Mouse (Mus musculus): ENCODE measurements around the gene Mical1. TPM values are rescaled to one million over a fixed set of nuclear protein-coding genes. Genes with fewer than 3 reads are reported as not detected.
A peak's percentile ranks its signal among the peaks of the same experiment; 100 is the strongest.

Mical1 gene
- 43.4 and 45.0 TPM in 2 replicates for polyA plus RNA-seq (2016; fragmentation: Nextera tagmentation; extraction: Ambion mirVana)

DNA sequence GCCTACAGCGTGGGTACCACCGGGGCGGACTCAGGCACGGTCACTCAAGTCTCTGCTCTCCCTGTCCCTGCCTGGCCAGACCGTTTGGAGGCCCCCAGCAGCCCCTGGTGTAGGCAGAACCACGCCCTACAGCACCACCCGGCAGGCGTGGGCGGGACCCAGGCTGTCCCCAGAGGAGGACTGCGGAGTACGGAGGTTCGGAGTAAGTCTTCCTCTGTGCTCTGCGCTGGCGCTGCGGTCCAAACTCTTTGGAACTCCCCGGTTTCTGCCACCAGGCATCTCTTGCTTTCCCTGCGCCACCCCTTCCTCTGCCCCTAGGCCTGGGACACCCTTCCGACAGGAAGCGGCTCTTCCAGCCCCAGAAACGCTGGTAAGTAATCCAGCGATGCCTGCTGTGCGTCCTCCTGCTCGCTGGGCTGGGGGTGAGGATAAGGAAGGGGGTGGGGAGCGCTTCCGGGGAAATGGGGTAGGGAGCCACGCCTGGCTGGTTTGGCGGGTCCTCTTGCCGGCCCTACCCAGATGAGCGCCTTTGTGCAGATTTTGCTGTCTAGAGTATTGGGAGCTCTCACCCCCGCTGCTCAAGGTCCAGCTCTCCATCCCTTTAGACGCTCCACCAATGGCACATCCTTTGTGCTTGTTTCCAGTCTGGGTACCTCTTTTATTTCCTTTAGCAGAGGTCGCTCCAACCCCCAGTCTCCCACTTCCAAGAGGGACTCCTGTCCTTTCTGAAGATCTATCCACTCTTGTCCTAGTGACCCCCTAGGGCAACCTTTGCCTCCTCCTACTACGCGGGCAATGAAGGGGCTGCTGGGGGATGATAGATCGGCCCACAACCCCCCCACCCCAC is at the start of gene Mical1:
Gene Mical1, plus strand, starts transcription at position 144 of the 847 bp plus-strand sequence.
- H3K9me3 ChIP-seq, result no peaks in the 10 kb centered on the region
- WGBS, result under 1% methylated on average over 35 of the region's 35 CpGs
- peak within 1 kb of the TSS; percentile 62 for H3K4me3 ChIP-seq
- peaks cover 24% of the 10 kb centered on the region for H3K4me1 ChIP-seq
- peak within 1 kb of the TSS; percentile 82 for H3K27ac ChIP-seq (replicated peaks)
- H3K4me2 ChIP-seq (replicated peaks), result peak within 1 kb of the TSS; percentile 81
- ATAC-seq (ENCODE audit: low FRiP score, low read depth), result peak; percentile 75
- H3K36me3 ChIP-seq, result peaks cover 17% of the 10 kb centered on the region
- peak within 1 kb of the TSS; percentile 77 for H3K9ac ChIP-seq (replicated peaks)
- H3K27me3 ChIP-seq, result peaks cover 3% of the 10 kb centered on the region; the same call in 1 of the 2 replicates

GRCm38 (mm10) chr10:41426368-41426767 is 49.7 kb upstream of the Mical1 start:
- no peak overlapping the region for H3K27ac ChIP-seq (replicated peaks)
- no peaks in the 10 kb centered on the region for H3K27me3 ChIP-seq
- H3K4me1 ChIP-seq, result no peaks in the 10 kb centered on the region
- ATAC-seq (ENCODE audit: low FRiP score, low read depth), result no peak
- 59% methylated on average over 6 of the region's 6 CpGs for WGBS
- no peak overlapping the region for H3K4me2 ChIP-seq (replicated peaks)
- no peaks in the 10 kb centered on the region for H3K36me3 ChIP-seq
- no peak overlapping the region for H3K4me3 ChIP-seq
- no peaks in the 10 kb centered on the region for H3K9me3 ChIP-seq
- H3K9ac ChIP-seq (replicated peaks), result no peak overlapping the region

DNA sequence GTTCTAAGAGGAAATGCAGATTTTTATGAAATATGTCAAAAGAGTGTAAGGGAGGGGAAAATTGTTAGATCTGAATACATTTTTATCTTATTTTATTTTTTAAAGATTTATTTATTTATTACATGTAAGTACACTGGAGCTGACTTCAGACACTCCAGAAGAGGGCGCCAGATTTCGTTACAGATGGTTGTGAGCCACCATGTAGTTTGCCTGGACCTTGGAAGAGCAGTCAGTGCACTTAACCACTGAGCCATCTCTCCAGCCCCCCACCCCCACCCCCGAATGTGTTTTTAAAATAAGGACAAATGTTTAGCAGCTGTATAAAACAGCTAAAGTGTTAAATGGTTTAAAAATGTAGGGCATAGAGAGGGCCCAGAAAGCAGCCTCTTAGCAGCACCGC is 41.5 kb upstream of the Mical1 start:
- Histone ChIP-seq H3K4me1 (no peaks in the 10 kb centered on the region), H3K27ac (replicated peaks) (no peak overlapping the region), H3K9ac (replicated peaks) (no peak overlapping the region), H3K27me3 (peaks cover 13% of the 10 kb centered on the region), H3K4me2 (replicated peaks) (no peak overlapping the region), H3K9me3 (no peaks in the 10 kb centered on the region), H3K4me3 (no peak overlapping the region), H3K36me3 (no peaks in the 10 kb centered on the region)
- 32% methylated on average over 4 of the region's 4 CpGs for WGBS
- no peak for ATAC-seq (ENCODE audit: low FRiP score, low read depth)

DNA sequence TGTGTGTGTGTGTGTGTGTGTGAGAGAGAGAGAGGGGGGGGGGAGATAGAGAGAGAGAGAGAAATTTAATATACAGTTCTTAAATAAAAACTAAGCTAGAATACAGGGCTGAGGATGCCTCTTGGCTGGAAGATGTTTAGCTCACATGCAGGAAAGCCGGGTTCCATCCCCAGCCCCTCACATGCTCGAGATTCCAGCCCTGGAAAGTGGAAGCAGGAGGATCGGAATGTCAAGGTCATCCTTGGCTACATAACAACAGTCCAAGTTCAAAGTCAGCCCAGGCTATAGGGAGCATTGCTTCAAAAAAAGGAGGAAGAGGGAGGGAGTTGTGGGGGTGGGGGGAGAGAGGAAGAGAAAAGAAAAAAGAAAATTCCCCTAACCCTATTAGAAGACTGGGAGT is 41.0 kb upstream of the Mical1 start:
- no peaks in the 10 kb centered on the region for H3K36me3 ChIP-seq
- H3K9me3 ChIP-seq, result no peaks in the 10 kb centered on the region
- H3K9ac ChIP-seq (replicated peaks), result no peak overlapping the region
- ATAC-seq (ENCODE audit: low FRiP score, low read depth), result no peak
- WGBS, result 41% methylated on average over 3 of the region's 3 CpGs
- H3K4me3 ChIP-seq, result no peak overlapping the region
- no peak overlapping the region for H3K4me2 ChIP-seq (replicated peaks)
- no peaks in the 10 kb centered on the region for H3K4me1 ChIP-seq
- peaks cover 13% of the 10 kb centered on the region for H3K27me3 ChIP-seq
- H3K27ac ChIP-seq (replicated peaks), result no peak overlapping the region

DNA sequence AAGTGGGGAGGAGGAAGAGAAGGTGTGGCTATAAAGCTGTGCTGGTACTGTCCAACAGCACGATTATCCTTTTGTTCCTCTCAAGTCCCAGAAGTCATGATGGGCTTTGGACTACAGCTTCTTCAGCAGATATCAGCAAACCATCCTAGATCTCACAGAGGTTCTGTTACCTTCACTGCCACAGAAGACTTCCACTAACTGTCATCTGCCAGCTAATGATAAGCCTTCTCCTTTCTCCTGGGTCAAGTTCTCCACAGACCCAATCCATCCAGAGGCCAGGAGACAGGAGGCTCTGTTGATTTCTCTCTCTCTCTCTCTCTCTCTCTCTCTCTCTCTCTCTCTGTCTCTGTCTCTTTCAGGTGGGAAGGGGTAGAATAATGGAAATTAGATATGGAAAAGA is 27.9 kb upstream of the Mical1 start:
- WGBS, result 87% methylated on average over 1 of the region's 1 CpGs
- no peak for ATAC-seq (ENCODE audit: low FRiP score, low read depth)

DNA sequence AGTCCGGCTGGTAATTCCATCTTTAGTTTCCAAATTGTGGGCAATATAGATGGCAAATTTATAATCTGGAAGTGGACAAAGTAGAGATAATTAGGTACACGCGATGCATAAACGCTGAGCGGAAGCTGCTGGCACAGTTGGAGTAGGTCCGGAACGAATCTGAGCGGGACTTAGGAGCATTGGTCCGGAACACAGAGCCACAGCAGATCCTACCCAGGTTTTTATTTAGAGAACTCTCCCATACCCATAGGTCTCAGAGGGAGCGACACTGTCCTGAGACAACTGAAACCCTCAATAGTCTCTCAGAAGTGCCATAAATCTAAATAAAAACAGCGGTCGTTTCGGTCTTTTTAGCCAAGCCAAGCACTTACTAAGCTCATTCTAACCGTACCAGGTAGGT is 26.4 kb upstream of the Mical1 start:
- no peaks in the 10 kb centered on the region for H3K27me3 ChIP-seq
- H3K9me3 ChIP-seq, result no peaks in the 10 kb centered on the region
- H3K4me1 ChIP-seq, result peaks cover 21% of the 10 kb centered on the region
- peak overlapping the region; percentile 78 for H3K9ac ChIP-seq (replicated peaks)
- peak overlapping the region; percentile 62 for H3K4me2 ChIP-seq (replicated peaks)
- peak overlapping the region; percentile 50 for H3K27ac ChIP-seq (replicated peaks)
- H3K36me3 ChIP-seq, result peaks cover 8% of the 10 kb centered on the region; the same call in 1 of the 2 replicates
- ATAC-seq (ENCODE audit: low FRiP score, low read depth), result peak; percentile 66
- 12% methylated on average over 14 of the region's 14 CpGs for WGBS
- peak overlapping the region; percentile 92 for H3K4me3 ChIP-seq

More for the DNA sequence above, 27.9 kb upstream of the Mical1 start:
- H3K27ac ChIP-seq (replicated peaks), result no peak overlapping the region
- no peaks in the 10 kb centered on the region for H3K27me3 ChIP-seq
- H3K36me3 ChIP-seq, result peaks cover 8% of the 10 kb centered on the region; the same call in 1 of the 2 replicates
- no peak overlapping the region for H3K9ac ChIP-seq (replicated peaks)
- H3K9me3 ChIP-seq, result no peaks in the 10 kb centered on the region
- no peak overlapping the region for H3K4me2 ChIP-seq (replicated peaks)
- no peak overlapping the region for H3K4me3 ChIP-seq
- peaks cover 16% of the 10 kb centered on the region for H3K4me1 ChIP-seq

GRCm38 (mm10) chr10:41450137-41450670 is 25.9 kb upstream of the Mical1 start, which contains the start of gene Zbtb24:
Gene Zbtb24, plus strand, starts transcription at chr10:41450383.
- WGBS, result 0% methylated on average over 49 of the region's 49 CpGs
- Histone ChIP-seq H3K27ac (replicated peaks) (peak within 1 kb of the TSS; percentile 50), H3K9ac (replicated peaks) (peak within 1 kb of the TSS; percentile 78)

DNA sequence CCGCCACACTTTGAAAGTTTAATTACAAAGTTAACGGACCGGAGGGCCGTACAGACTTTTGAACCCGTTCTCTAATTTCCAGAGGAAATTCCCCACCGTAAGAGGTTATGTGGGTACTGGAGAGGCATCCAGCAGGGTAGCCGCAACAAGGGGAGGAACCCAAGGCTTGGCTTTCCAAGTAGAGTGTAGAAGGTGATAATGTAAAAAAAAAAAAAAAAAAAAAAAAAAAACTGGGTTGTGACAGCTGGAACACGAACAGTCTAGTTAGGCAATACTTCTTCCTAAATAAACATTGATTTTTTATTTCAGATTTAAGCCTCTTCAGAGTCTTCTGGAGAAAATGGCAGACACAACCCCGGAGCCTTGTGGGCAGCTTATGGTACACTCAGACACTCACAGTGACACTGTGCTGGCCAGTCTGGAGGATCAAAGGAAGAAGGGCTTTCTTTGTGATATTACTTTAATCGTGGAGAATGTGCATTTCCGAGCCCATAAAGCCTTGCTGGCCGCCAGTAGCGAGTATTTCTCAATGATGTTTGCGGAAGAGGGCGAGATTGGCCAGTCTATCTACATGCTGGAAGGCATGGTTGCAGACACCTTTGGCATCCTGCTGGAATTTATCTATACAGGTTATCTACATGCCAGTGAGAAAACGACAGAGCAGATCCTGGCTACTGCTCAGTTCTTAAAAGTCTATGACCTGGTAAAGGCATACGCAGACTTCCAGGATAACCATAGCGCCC is 25.2 kb upstream of the Mical1 start:
- no peak overlapping the region for H3K27ac ChIP-seq (replicated peaks)
- peaks cover 21% of the 10 kb centered on the region for H3K4me1 ChIP-seq
- H3K36me3 ChIP-seq, result peaks cover 20% of the 10 kb centered on the region
- H3K9ac ChIP-seq (replicated peaks), result peak overlapping the region; percentile 78
- 58% methylated on average over 18 of the region's 18 CpGs for WGBS
- H3K9me3 ChIP-seq, result no peaks in the 10 kb centered on the region
- ATAC-seq (ENCODE audit: low FRiP score, low read depth), result peak; percentile 5
- peak overlapping the region; percentile 92 for H3K4me3 ChIP-seq
- H3K4me2 ChIP-seq (replicated peaks), result peak overlapping the region; percentile 62
- H3K27me3 ChIP-seq, result no peaks in the 10 kb centered on the region

More at GRCm38 (mm10) chr10:41450137-41450670, 25.9 kb upstream of the Mical1 start, which contains the start of gene Zbtb24:
- H3K36me3 ChIP-seq, result peaks cover 13% of the 10 kb centered on the region; the same call in 1 of the 2 replicates
- peaks cover 21% of the 10 kb centered on the region for H3K4me1 ChIP-seq
- peak within 1 kb of the TSS; percentile 92 for H3K4me3 ChIP-seq
- peak; percentile 96 for ATAC-seq (ENCODE audit: low FRiP score, low read depth)
- no peaks in the 10 kb centered on the region for H3K9me3 ChIP-seq
- H3K4me2 ChIP-seq (replicated peaks), result peak within 1 kb of the TSS; percentile 62
- no peaks in the 10 kb centered on the region for H3K27me3 ChIP-seq

DNA sequence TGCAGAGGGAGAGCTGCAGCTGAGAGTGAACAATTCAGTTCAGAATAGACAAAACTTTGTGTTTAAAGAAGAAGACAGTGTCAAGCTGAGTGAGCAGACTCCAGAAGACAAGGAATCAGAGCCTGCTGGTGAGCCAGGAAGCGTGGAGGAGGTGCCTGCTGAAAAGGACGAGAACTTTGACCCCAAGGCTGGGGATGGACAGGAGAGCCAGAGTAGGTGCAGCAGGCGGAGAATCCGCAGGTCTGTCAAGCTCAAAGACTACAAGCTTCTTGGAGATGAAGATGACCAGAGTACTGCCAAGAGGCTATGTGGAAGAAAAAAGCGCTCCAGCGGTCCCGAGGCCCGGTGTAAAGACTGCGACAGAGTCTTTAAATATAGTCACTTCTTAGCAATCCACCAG is 24.5 kb upstream of the Mical1 start:
- Histone ChIP-seq H3K4me2 (replicated peaks) (peak overlapping the region; percentile 62; the same call in 1 of the 2 replicates), H3K9me3 (no peaks in the 10 kb centered on the region), H3K36me3 (peaks cover 27% of the 10 kb centered on the region), H3K9ac (replicated peaks) (no peak overlapping the region), H3K27me3 (no peaks in the 10 kb centered on the region), H3K4me3 (no peak overlapping the region), H3K4me1 (peaks cover 21% of the 10 kb centered on the region), H3K27ac (replicated peaks) (no peak overlapping the region)
- 94% methylated on average over 9 of the region's 9 CpGs for WGBS
- ATAC-seq (ENCODE audit: low FRiP score, low read depth), result no peak

DNA sequence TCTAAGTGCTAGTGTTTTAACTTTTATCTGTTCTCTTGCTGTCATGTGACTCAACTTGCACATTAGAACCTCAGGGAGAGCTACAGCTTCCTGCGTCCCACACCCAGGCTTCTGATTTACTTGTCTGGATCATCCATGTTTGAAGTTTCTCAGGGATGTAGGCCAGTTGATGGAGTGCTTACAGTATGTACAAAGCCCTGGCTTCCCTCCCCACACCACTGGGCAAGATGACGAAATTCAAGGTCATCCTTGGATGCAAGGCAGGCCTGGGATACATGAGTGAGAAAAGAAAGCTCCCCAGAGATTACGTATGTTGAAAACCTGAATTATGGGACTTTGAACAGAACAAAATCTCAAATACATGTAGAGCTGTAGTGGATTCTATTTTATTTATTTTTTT is 23.3 kb upstream of the Mical1 start:
- peaks cover 35% of the 10 kb centered on the region for H3K36me3 ChIP-seq
- H3K27me3 ChIP-seq, result no peaks in the 10 kb centered on the region
- no peak overlapping the region for H3K4me3 ChIP-seq
- no peak overlapping the region for H3K9ac ChIP-seq (replicated peaks)
- no peak overlapping the region for H3K27ac ChIP-seq (replicated peaks)
- 90% methylated on average over 3 of the region's 3 CpGs for WGBS
- peaks cover 21% of the 10 kb centered on the region for H3K4me1 ChIP-seq
- H3K4me2 ChIP-seq (replicated peaks), result no peak overlapping the region
- no peak for ATAC-seq (ENCODE audit: low FRiP score, low read depth)
- no peaks in the 10 kb centered on the region for H3K9me3 ChIP-seq

DNA sequence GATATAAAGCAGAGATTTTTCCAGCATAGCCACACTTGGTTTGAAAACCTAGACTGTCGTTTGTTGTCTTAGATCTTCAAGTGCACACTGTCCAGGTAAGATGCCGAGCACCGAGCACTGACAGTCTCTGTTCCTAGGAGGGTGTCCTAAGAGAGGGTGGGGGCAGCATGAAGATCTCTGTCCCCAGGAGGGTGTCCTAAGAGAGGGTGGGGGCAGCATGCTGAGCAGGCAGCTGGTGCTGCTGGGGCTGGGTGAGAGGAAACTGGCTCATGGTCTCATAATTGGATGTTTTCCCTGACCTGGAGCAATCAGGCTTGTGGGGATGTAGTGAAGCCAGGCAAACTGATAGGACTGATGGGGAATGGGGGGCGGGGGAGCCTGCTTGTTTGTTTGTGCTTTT is 16.1 kb upstream of the Mical1 start:
- Histone ChIP-seq H3K9me3 (no peaks in the 10 kb centered on the region), H3K36me3 (peaks cover 68% of the 10 kb centered on the region), H3K4me1 (peaks cover 3% of the 10 kb centered on the region; the same call in 1 of the 2 replicates), H3K27ac (replicated peaks) (no peak overlapping the region), H3K27me3 (no peaks in the 10 kb centered on the region), H3K4me3 (no peak overlapping the region), H3K4me2 (replicated peaks) (no peak overlapping the region), H3K9ac (replicated peaks) (no peak overlapping the region)
- 76% methylated on average over 4 of the region's 4 CpGs for WGBS
- no peak for ATAC-seq (ENCODE audit: low FRiP score, low read depth)

All from midbrain, embryonic 12.5 days (tissue).